Mouse (Mus musculus): ENCODE results near the gene Hephl1. TPM values are rescaled to one million over a fixed set of nuclear protein-coding genes. Genes with fewer than 3 reads are reported as not detected.

The Hephl1 gene
- not detected for polyA plus RNA-seq (2017; shearing (Covaris generic))

DNA sequence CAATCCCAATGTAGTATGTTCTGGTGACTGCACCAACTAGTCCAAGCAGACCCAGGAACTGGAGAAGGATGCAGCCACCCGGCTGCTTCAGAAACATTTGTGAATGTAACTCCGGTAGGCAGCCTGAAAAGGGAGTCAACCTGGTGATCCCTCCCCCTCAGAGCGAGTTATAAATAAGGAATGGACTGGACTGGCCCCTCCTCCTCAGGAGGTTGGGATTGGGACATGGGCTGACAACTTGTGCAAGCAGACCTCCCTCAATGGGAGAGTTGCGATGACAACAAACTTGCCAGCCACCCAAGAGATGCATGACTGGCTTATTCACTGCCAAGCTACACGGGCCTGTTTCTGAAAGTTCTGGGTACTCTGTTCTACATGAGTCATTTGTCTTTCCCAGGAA lies at the start of gene Hephl1:
Hephl1 (minus strand) TSS at position 101 of the 400 bp plus-strand sequence.

DNA sequence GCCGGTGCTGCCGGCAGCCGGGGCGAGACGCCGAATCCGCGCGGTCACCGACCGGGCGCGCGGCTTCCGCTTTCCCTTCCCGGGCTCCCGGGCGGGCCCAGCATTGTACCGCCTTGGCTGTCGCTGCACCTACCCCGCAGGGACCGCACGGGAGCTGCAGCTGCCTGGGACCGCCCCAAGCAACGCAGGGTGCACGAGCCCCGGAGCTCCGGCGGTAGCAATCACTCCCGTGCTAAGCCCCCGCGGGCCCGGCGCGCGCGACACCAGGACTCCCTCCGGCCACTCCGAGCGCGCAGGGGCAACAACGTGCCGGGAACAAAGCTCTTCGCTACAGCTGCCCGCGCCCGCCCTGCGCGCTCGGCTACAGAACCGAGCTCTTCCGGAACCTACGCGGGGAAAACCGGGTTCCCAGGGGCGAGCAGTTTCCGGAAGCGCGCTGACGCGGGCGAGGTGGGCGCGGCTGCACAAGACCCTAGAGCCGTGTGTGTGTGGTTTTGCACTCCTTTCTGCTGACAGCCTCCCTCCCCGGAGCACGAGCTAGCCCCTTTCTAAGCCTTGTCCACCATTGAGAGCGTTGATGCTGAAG lies 66.7 kb downstream of the Hephl1 start, which contains the start of gene Panx1:
Panx1 (minus strand) TSS at position 395 of the 586 bp plus-strand sequence.

Other genes with a start within 250 kb of the Hephl1 start
- 137 TPM for gene Izumo1r, start 208.2 kb downstream of the Hephl1 start, polyA plus RNA-seq (2017; shearing (Covaris generic))
- 126 TPM for gene Panx1, start 66.6 kb downstream of the Hephl1 start, polyA plus RNA-seq (2017; shearing (Covaris generic))
- gene Vstm5, start 126.9 kb upstream of the Hephl1 start, polyA plus RNA-seq (2017; shearing (Covaris generic)) = not detected
- 36.8 TPM for gene Med17, start 167.8 kb upstream of the Hephl1 start, polyA plus RNA-seq (2017; shearing (Covaris generic))
- 129 TPM for gene Taf1d, start 194.1 kb upstream of the Hephl1 start, polyA plus RNA-seq (2017; shearing (Covaris generic))
- gene 4931406C07Rik, start 194.3 kb upstream of the Hephl1 start, polyA plus RNA-seq (2017; shearing (Covaris generic)) = 1.6 TPM
- 18.2 TPM for gene Cep295, start 245.7 kb upstream of the Hephl1 start, polyA plus RNA-seq (2017; shearing (Covaris generic))

Data from effector memory CD4-positive, alpha-beta T cell, adult 5 months (primary cell).